Mouse (Mus musculus) erythroblast, embryonic 14.5 days (primary cell): ENCODE measurements around the gene Rasgrp2. TPM values are rescaled to one million over a fixed set of nuclear protein-coding genes. Genes with fewer than 3 reads are reported as not detected.

Source experiments
- H3K27me3 ChIP-seq: 2 replicates; pipeline ENCODE4 v1.6.1; 2012; ENCODE audit warnings: inconsistent platforms; ENCODE audit not compliant: control insufficient read depth
- H3K36me3 ChIP-seq: 2 replicates; pipeline ENCODE4 v1.6.1; 2012; ENCODE audit warnings: mild to moderate bottlenecking, inconsistent platforms; ENCODE audit not compliant: control insufficient read depth
- H3K4me1 ChIP-seq: 2 replicates; pipeline ENCODE4 v1.6.1; 2012; ENCODE audit warnings: inconsistent platforms; ENCODE audit not compliant: control insufficient read depth
- H3K4me3 ChIP-seq: replicated peaks from 2 replicates; pipeline ENCODE3; 2012; ENCODE audit warnings: moderate library complexity, mild to moderate bottlenecking, inconsistent platforms
- H3K9me3 ChIP-seq: 2 replicates; pipeline ENCODE4 v1.6.1; 2012; ENCODE audit warnings: low read length, inconsistent platforms, mixed read lengths; ENCODE audit not compliant: control insufficient read depth
- GATA1 ChIP-seq: IDR thresholded peaks from 2 replicates; pipeline ENCODE4 v1.6.1; 2012; ENCODE audit warnings: low read length, inconsistent platforms, mixed read lengths
- TAL1 ChIP-seq: IDR thresholded peaks from 3 replicates; pipeline ENCODE4 v1.6.1; 2012; ENCODE audit warnings: low read length, inconsistent platforms, mixed read lengths
- polyA plus RNA-seq: library from polyadenylated mRNA; stranded (reverse); fragments of >175 nt; gene quantifications from 2 replicates; pipeline ENCODE4 v1.2.3, GENCODE M21; 2012

The Rasgrp2 gene
- polyA plus RNA-seq, 1 experiment = 0.71 TPM

- H3K4me1 ChIP-seq = peaks cover 33% of the 10 kb centered on the region
- H3K36me3 ChIP-seq = peaks cover 74% of the 10 kb centered on the region
- peak overlapping the region; percentile 79 for H3K4me3 ChIP-seq
- H3K9me3 ChIP-seq = no peaks in the 10 kb centered on the region
- H3K27me3 ChIP-seq = no peaks in the 10 kb centered on the region
- TF ChIP-seq GATA1 (no peak), TAL1 (no peak)
Observed at GRCm38 (mm10) chr19:6364842-6365241, 34.3 kb upstream of the Rasgrp2 start.

DNA sequence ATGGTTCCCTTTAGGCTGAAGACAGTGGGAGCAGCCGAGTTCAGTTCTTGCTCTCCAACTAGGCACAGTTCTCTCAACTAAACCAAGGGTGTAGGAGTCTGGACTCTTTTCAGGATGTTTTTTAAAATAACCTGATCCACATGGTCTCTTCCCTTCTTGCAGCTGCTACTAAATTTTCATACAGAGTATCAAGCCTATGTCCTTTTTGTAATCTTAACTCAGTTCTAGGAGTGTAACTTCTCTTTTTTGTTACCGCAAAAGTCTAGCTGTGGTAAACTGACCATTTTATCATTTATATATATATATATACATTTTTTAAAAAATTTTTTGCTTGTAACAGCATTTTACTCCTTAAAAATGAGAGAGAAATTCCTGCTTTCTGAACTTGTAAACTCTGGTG is 29.0 kb upstream of the Rasgrp2 start:
- Histone ChIP-seq H3K27me3 (no peaks in the 10 kb centered on the region), H3K4me1 (peaks cover 24% of the 10 kb centered on the region), H3K4me3 (no peak overlapping the region), H3K9me3 (no peaks in the 10 kb centered on the region), H3K36me3 (peaks cover 100% of the 10 kb centered on the region)
- TF ChIP-seq GATA1 (no peak), TAL1 (no peak)

- Histone ChIP-seq H3K9me3 (no peaks in the 10 kb centered on the region), H3K4me1 (peaks cover 7% of the 10 kb centered on the region), H3K27me3 (no peaks in the 10 kb centered on the region), H3K4me3 (no peak overlapping the region), H3K36me3 (peaks cover 100% of the 10 kb centered on the region)
- no peak for TF ChIP-seq GATA1
- no peak for TF ChIP-seq TAL1
Observed at GRCm38 (mm10) chr19:6372433-6372832, 26.7 kb upstream of the Rasgrp2 start.

GRCm38 (mm10) chr19:6373539-6374400 is 25.4 kb upstream of the Rasgrp2 start:
- Histone ChIP-seq H3K9me3 (no peaks in the 10 kb centered on the region), H3K36me3 (peaks cover 100% of the 10 kb centered on the region), H3K4me3 (no peak overlapping the region), H3K4me1 (peaks cover 6% of the 10 kb centered on the region), H3K27me3 (no peaks in the 10 kb centered on the region)
- TF ChIP-seq GATA1 (no peak), TAL1 (no peak)

- H3K4me1 ChIP-seq = peaks cover 6% of the 10 kb centered on the region
- no peaks in the 10 kb centered on the region for H3K27me3 ChIP-seq
- TF ChIP-seq TAL1 (no peak), GATA1 (no peak)
- peaks cover 100% of the 10 kb centered on the region for H3K36me3 ChIP-seq
- no peaks in the 10 kb centered on the region for H3K9me3 ChIP-seq
- no peak overlapping the region for H3K4me3 ChIP-seq
Observed at GRCm38 (mm10) chr19:6374571-6374970, 24.6 kb upstream of the Rasgrp2 start.

DNA sequence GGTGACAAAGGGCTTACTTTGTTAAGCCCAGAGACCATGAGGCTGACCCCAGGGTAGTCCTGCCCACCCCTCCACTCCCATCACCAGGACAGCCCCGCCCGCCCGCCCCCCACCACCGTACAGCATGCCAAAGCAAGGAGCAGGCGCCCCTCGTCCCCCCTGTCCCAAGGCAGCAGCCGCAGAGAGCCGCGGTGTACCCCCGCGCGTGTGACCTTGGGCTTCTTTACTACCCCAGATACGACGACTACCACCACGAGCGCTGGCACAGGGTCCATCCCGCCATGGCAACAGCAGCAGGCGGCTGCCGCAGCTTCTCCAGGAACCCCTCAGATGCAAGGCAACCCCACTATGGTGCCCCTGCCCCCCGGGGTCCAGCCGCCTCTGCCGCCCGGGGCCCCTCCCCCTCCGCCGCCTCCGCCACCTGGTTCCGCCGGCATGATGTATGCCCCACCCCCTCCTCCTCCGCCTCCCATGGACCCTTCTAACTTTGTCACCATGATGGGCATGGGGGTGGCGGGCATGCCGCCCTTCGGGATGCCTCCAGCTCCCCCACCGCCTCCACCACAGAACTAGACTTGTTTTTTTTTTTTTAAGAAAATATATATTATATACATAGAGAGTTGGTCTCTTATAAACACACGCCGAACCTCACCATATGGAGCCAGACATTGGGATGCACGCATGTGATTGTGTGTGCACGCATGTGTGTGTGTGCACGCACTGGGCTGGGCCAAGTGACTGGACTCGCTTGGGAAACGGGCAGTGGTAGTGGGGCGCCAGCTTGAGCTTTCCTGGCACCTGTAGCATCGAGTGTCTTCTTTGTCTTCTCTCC is 23.5 kb upstream of the Rasgrp2 start:
- Histone ChIP-seq H3K36me3 (peaks cover 98% of the 10 kb centered on the region), H3K4me1 (peaks cover 6% of the 10 kb centered on the region), H3K9me3 (no peaks in the 10 kb centered on the region), H3K4me3 (no peak overlapping the region), H3K27me3 (no peaks in the 10 kb centered on the region)
- no peak for TF ChIP-seq TAL1
- TF ChIP-seq GATA1 = no peak

- peaks cover 95% of the 10 kb centered on the region for H3K36me3 ChIP-seq
- H3K4me1 ChIP-seq = peaks cover 6% of the 10 kb centered on the region
- no peaks in the 10 kb centered on the region for H3K9me3 ChIP-seq
- no peak overlapping the region for H3K4me3 ChIP-seq
- no peaks in the 10 kb centered on the region for H3K27me3 ChIP-seq
- TF ChIP-seq TAL1 = no peak
- TF ChIP-seq GATA1 = no peak
Observed at GRCm38 (mm10) chr19:6376255-6376564, 22.9 kb upstream of the Rasgrp2 start.

- H3K36me3 ChIP-seq = peaks cover 90% of the 10 kb centered on the region
- H3K4me1 ChIP-seq = peaks cover 6% of the 10 kb centered on the region
- no peaks in the 10 kb centered on the region for H3K27me3 ChIP-seq
- no peaks in the 10 kb centered on the region for H3K9me3 ChIP-seq
- TF ChIP-seq GATA1 (no peak), TAL1 (no peak)
- H3K4me3 ChIP-seq = no peak overlapping the region
Observed at GRCm38 (mm10) chr19:6376643-6377042, 22.5 kb upstream of the Rasgrp2 start.

- TF ChIP-seq TAL1 (no peak), GATA1 (no peak)
- H3K9me3 ChIP-seq = no peaks in the 10 kb centered on the region
- H3K36me3 ChIP-seq = peaks cover 82% of the 10 kb centered on the region
- H3K4me3 ChIP-seq = no peak overlapping the region
- peaks cover 1% of the 10 kb centered on the region for H3K4me1 ChIP-seq
- no peaks in the 10 kb centered on the region for H3K27me3 ChIP-seq
Observed at GRCm38 (mm10) chr19:6377327-6378040, 21.7 kb upstream of the Rasgrp2 start.
